Mouse (Mus musculus): Measurements from ENCODE around the gene Mmp28.
A peak's percentile ranks its signal among the peaks of the same experiment; 100 is the strongest.

The Mmp28 gene

GRCm38 (mm10) chr11:83462711-83463244 is at the start of gene Mmp28:
Gene Mmp28 (minus strand): TSS chr11:83463071.
- DNase-seq (ENCODE audit: low spot score in 2 of 2), result no peak

- DNase-seq (ENCODE audit: low spot score in 2 of 2), result no peak
Observed at GRCm38 (mm10) chr11:83509521-83509920, 46.6 kb upstream of the Mmp28 start.

- no peak for DNase-seq (ENCODE audit: low spot score in 2 of 2)
Observed at GRCm38 (mm10) chr11:83504308-83504707, 41.4 kb upstream of the Mmp28 start.

GRCm38 (mm10) chr11:83495571-83495970 is 32.7 kb upstream of the Mmp28 start:
- DNase-seq (ENCODE audit: low spot score in 2 of 2), result no peak

GRCm38 (mm10) chr11:83491488-83491887 is 28.6 kb upstream of the Mmp28 start:
- no peak for DNase-seq (ENCODE audit: low spot score in 2 of 2)

GRCm38 (mm10) chr11:83473235-83474016 is 10.6 kb upstream of the Mmp28 start:
- DNase-seq (ENCODE audit: low spot score in 2 of 2), result no peak

GRCm38 (mm10) chr11:83472324-83473234 is 9.7 kb upstream of the Mmp28 start, which contains the start of gene Taf15:
Gene Taf15 (plus strand): TSS chr11:83473086.
- DNase-seq (ENCODE audit: low spot score in 2 of 2), result peak; percentile 97 to 99

- no peak for DNase-seq (ENCODE audit: low spot score in 2 of 2)
Observed at GRCm38 (mm10) chr11:83471766-83472165, 8.9 kb upstream of the Mmp28 start.

- no peak for DNase-seq (ENCODE audit: low spot score in 2 of 2)
Observed at GRCm38 (mm10) chr11:83468765-83469164, 5.9 kb upstream of the Mmp28 start.

- no peak for DNase-seq (ENCODE audit: low spot score in 2 of 2)
Observed at GRCm38 (mm10) chr11:83467120-83467652, 4.3 kb upstream of the Mmp28 start.

GRCm38 (mm10) chr11:83465976-83466375 is 3.1 kb upstream of the Mmp28 start:
- DNase-seq (ENCODE audit: low spot score in 2 of 2), result peak in 1 of 2 experiments; percentile 0

- no peak for DNase-seq (ENCODE audit: low spot score in 2 of 2)
Observed at GRCm38 (mm10) chr11:83461462-83462027, 1.3 kb downstream of the Mmp28 start.

GRCm38 (mm10) chr11:83457912-83458601 is 4.8 kb downstream of the Mmp28 start:
- no peak for DNase-seq (ENCODE audit: low spot score in 2 of 2)

- DNase-seq (ENCODE audit: low spot score in 2 of 2), result no peak
Observed at GRCm38 (mm10) chr11:83457257-83457656, 5.6 kb downstream of the Mmp28 start.

- DNase-seq (ENCODE audit: low spot score in 2 of 2), result no peak
Observed at GRCm38 (mm10) chr11:83455608-83456007, 7.3 kb downstream of the Mmp28 start.

- DNase-seq (ENCODE audit: low spot score in 2 of 2), result no peak
Observed at GRCm38 (mm10) chr11:83454548-83454947, 8.3 kb downstream of the Mmp28 start.

GRCm38 (mm10) chr11:83451281-83451680 is 11.6 kb downstream of the Mmp28 start:
- no peak for DNase-seq (ENCODE audit: low spot score in 2 of 2)

GRCm38 (mm10) chr11:83450550-83450949 is 12.3 kb downstream of the Mmp28 start:
- no peak for DNase-seq (ENCODE audit: low spot score in 2 of 2)

- no peak for DNase-seq (ENCODE audit: low spot score in 2 of 2)
Observed at GRCm38 (mm10) chr11:83449298-83449697, 13.6 kb downstream of the Mmp28 start.

- no peak for DNase-seq (ENCODE audit: low spot score in 2 of 2)
Observed at GRCm38 (mm10) chr11:83448927-83449236, 14.0 kb downstream of the Mmp28 start.

Measured in frontal cortex, postnatal 25 days (tissue).